Mouse (Mus musculus): ENCODE results near the gene Clstn1.

DNA sequence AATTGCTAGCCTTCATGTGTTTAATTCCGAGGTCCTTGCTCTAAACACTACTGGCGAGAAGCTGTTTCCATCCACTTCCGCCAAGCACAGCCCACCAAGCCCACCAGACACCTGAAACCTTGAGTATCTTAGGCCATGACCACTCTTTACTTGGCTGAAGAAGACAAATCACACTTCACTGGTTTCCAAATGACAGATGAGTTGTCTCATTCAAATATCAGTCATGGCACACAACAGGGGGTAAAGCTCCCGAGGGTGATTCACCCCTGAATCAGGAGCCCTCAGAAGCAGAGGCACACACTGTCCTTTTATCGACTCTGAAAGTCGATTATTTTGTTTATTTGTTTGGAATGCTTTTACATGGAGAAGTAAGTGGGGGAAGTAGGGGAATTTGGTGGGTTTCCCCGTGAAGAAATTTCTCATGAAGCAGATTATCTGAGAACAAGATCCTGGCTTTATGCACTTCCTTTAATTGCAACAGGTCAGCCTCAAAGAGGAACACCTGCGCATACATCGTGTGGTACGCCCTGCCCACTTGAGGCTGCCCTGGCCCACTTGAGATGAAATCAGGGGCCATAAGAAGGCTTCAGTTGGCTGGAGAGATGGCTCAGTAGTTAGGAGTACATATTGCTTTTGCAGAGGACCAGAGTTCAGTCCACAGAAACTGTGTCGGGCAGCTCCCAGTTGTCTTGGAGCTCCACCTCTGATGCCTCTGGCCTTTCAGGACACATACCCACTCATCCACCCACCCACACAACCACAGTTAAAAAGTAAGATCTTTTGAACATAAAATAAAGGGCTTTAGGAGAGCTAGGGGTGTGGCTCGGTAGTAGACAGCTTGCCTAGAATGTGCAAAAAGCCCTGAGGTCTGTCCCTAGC lies 103.8 kb downstream of the Clstn1 start:
- no peak for TF ChIP-seq CTCF (IDR thresholded peaks at IDR 0.05; ENCODE audit: low read depth)
- no peak for TF ChIP-seq EP300 (IDR thresholded peaks at IDR 0.05; ENCODE audit: low read depth)
